Mouse (Mus musculus) cerebellum, adult 18-20 months (tissue): Measurements from ENCODE around the gene Polr2i.

Experiments
- DNase-seq, 2 experiments: peaks; one replicate each; pipeline ENCODE4 v3.0.0; 2021

The Polr2i gene

DNA sequence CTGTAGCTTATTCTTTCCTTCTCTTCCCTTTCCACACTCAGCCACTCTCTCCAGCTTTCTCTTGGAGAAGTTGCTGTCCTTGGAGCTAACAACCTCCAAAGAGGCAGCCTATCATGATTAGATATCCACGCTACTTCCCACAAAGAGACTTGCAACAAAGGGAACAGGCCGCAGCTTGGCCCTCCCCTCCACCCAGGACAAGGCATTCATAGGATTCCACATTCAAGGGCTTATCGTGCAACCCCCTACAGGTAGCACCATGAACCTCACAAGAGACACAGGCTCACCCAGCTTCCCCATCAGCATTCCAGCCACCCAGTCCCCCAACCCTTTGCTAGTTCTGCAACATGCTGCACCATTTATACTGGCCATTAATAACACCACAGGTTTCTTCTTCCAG is 35.0 kb downstream of the Polr2i start:
- DNase-seq: no peak

DNA sequence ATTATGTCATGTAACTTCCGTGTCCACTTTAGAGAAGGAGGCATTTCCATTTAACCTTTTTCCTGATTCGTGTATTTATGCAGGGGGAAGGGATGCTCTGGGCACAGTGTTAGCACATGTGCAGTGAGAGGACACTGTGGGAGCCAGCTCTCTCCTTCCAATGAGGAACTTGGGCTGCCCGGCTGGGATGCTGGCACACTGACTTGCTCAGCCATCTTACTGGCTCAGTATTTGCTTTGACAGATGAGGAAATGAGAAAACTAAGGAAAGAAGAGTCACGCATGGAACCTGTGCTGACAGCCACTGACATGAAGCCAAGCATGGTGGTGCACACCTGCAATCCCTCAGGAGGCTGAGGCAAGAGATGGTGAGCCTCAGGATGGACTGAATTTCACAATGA is 37.9 kb downstream of the Polr2i start:
- DNase-seq: no peak

DNA sequence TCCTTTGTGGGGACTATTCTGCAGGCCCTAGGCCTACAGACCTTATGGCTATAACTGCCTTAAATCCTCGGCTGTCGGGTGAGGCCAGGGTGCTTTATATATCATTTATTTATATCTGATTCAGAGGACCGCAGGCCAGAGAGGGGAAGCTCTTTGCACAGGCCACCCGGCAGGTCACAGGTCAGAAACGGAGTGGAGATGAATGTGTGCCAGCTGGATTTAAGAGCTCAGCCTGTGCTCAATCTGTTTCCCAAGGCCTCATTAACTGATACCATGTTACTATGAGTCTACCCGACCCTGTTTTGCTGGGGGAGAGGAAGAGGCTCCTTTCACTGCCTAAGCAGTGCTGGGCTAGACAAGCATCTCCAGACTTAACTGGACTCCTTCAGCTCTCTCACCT is 42.6 kb downstream of the Polr2i start:
- no peak for DNase-seq

DNA sequence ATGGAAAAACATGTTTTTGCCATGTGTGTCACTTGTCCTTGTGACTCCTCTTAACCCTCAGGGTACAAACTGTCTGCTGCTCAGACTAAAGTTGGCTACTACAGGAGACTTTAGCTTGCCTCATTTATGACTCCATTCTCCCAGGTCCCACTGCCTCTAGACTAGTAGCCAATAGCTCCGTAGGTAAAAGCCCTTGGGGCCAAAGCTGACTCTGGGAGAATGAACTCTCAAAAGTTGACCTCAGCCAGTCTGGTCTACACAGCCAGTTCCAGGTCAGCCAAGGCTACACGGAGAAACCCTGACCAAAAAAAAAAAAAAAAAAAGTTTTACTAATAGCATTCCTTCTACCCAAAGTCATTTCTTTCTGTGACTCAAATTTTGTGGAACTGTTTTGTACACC is 47.2 kb downstream of the Polr2i start:
- no peak for DNase-seq

DNA sequence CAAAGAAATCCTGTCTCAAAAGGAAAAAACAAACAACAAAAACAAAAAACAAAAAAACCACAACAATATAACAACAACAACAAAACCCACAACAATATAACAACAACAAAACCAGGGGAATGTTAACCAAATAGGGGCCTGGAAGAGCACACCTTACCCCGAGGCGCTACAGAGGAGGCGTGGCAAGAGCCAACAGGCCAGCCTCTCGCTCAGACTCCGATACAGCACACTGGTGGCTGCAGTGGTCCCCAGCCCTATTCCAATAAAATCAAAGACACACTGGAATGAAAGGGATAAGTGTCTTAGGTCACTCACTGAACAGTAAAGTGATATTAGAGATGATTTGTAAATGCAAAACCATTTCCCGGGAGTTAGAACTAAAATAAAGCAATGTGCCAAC is 47.8 kb downstream of the Polr2i start:
- no peak for DNase-seq

DNA sequence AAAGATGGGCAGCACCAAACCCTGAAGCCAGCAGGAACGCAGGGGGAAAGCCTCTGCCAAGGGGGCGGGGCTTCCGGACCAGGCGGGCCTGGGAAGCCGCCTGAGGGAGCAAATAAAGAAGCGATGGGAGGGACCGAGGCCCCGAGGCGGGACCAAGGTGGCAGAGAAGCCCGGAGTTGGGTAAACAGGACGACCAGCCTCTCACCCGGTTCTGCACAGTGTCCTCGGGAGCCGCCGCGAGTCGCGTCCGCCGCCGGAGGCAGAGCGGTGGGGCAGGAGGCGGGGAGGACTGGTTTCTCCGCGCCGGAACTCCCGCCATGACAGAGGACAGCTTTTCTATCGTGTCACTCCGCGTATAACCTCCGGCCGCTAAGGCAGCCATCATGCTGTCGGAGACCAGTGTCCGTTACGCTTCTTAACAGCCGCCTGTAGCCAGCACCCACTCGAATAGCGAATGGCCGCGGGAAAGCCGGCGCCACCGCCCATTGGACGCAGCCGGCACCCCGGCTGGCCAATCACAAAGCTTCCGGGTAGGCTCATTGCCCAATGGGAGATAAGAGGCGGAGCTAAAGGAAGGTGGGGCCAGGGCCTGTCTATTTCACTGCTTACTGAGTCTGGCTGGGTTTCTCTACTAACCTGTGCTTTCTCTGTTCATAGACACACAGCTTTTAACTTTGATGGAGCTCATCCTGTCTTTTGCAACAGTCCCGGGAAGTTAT is 48.4 kb downstream of the Polr2i start, which contains the start of the genes Thap8 and Wdr62:
TSS of gene Thap8 (plus strand) at position 144 of the 719 bp plus-strand sequence.
TSS of gene Wdr62 (minus strand) at position 469 of the 719 bp plus-strand sequence.
- peak; percentile 92 to 93 for DNase-seq

DNA sequence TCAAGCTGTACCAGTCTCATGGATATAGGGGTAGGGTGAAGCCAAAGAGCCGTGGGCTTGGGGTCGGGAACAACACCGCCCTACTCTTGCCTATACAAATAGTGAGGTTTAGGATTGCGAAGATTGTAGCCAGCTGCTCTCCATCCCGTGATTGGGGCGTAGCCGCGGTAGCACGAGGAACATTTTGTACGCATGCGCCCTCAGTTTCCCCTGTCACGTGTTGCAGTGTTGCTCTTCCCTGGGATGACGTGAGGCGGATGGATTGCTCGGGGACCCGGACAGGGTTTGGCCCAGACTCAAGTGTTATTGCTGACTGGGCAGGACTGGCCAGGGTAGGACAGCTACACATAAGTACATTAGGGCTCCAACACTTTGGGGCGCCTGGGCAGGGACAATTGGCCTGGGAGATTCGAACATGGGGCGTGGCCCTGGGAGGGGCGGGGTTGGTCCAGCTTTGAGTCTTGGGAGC is 49.0 kb downstream of the Polr2i start:
- peak; percentile 83 to 84 for DNase-seq

DNA sequence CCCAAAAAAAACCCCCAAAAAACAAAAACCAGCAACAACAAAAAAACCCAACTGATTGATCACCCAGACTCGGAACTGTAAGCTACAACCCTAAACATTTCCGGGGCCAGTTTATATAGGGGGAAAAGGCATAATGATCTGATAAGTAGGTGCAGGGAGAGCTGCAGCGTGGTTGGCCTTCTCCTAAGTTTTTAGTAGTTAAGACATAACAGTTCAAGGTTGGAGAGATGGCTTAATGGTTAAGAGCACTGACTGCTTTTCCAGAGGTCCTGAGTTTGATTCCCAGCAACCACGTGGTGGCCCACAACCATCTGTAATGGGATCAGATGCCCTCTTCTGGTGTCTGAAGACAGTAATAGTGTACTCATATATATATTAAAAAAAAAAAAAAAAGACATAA is 49.8 kb downstream of the Polr2i start:
- no peak for DNase-seq

DNA sequence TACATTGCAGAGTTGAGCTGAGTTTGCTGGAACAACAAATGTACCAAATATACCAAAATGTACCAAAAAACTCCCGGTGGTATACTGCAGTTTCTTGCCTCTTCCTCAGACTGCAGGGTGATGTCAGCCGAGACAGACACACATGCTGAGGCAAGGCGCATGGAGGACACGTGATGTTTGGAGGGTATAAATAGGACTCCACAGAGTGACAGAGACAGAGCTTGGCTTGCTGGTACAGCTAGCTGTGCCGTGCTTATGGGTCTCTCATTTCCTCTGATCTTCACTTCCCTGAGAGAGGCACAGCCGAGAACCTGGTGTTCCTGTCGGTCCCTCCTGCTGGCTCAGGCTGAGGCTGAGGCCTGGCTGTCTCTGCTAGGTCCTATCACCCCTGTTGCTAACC is 51.0 kb downstream of the Polr2i start:
- no peak for DNase-seq
